Mouse (Mus musculus) lung, adult 2 months (tissue): ENCODE measurements around the gene Dzip1. TPM values are rescaled to one million over a fixed set of nuclear protein-coding genes. Genes with fewer than 3 reads are reported as not detected.

Experiments
- DNase-seq: peaks from one replicate; pipeline ENCODE4 v3.0.0; 2022
- H3K4me1 ChIP-seq: fragments of 200-500 bp; 2 replicates; pipeline ENCODE4 v1.6.1; 2011; ENCODE audit warnings: low read length; ENCODE audit not compliant: control insufficient read depth, insufficient read depth
- H3K4me3 ChIP-seq: fragments of 200-500 bp; replicated peaks from 2 replicates; pipeline ENCODE3; 2011; ENCODE audit warnings: low read depth, mild to moderate bottlenecking, control low read depth, low read length; ENCODE audit errors: extremely low read depth
- CTCF ChIP-seq: fragments of 200-500 bp; IDR thresholded peaks from 2 replicates; pipeline ENCODE4 v1.5.1; 2011; ENCODE audit warnings: mild to moderate bottlenecking, low read length, control low read depth; ENCODE audit not compliant: insufficient read depth
- POLR2A ChIP-seq: fragments of 200-500 bp; IDR thresholded peaks from 2 replicates; pipeline ENCODE4 v1.6.1; 2011; ENCODE audit warnings: low read depth, mild to moderate bottlenecking, control low read depth, low read length, borderline replicate concordance; ENCODE audit errors: extremely low read depth
- WGBS: fragments of 180-500 bp; shearing (Covaris S2); methylation state at CpG from one replicate; pipeline ENCODE4 v1.1.7; 2018; 5-methylcytosine and 5-hydroxymethylcytosine counted together
- polyA plus RNA-seq: library from polyadenylated mRNA; depleted of rRNA; stranded (reverse); fragments of >200 nt; gene quantifications from 2 replicates; pipeline ENCODE4 v1.2.3, GENCODE M21; 2012

The Dzip1 gene
- polyA plus RNA-seq, 1 experiment: 8.3 TPM

- DNase-seq: no peak
- H3K4me3 ChIP-seq: no peak overlapping the region
- TF ChIP-seq CTCF (no peak), POLR2A (no peak)
- 71% methylated on average over 10 of the region's 10 CpGs for WGBS
- H3K4me1 ChIP-seq: no peaks in the 10 kb centered on the region
Observed at GRCm38 (mm10) chr14:118880696-118881095, 44.6 kb downstream of the Dzip1 start.

- H3K4me1 ChIP-seq: no peaks in the 10 kb centered on the region
- no peak for DNase-seq
- WGBS: 73% methylated on average over 11 of the region's 11 CpGs
- no peak overlapping the region for H3K4me3 ChIP-seq
- no peak for TF ChIP-seq CTCF
- no peak for TF ChIP-seq POLR2A
Observed at GRCm38 (mm10) chr14:118878346-118878910, 46.8 kb downstream of the Dzip1 start.

GRCm38 (mm10) chr14:118874786-118875415 is 50.4 kb downstream of the Dzip1 start:
- no peak for TF ChIP-seq POLR2A
- TF ChIP-seq CTCF: no peak
- H3K4me3 ChIP-seq: no peak overlapping the region
- 63% methylated on average over 10 of the region's 10 CpGs for WGBS
- H3K4me1 ChIP-seq: no peaks in the 10 kb centered on the region
- DNase-seq: no peak

- Histone ChIP-seq H3K4me1 (no peaks in the 10 kb centered on the region), H3K4me3 (no peak overlapping the region)
- no peak for TF ChIP-seq CTCF
- TF ChIP-seq POLR2A: no peak
- no peak for DNase-seq
- WGBS: 61% methylated on average over 4 of the region's 4 CpGs
Observed at GRCm38 (mm10) chr14:118874126-118874525, 51.1 kb downstream of the Dzip1 start.

- WGBS: 61% methylated on average over 6 of the region's 6 CpGs
- Histone ChIP-seq H3K4me1 (no peaks in the 10 kb centered on the region), H3K4me3 (no peak overlapping the region)
- TF ChIP-seq CTCF (no peak), POLR2A (no peak)
- DNase-seq: no peak
Observed at GRCm38 (mm10) chr14:118869712-118870111, 55.5 kb downstream of the Dzip1 start.

- WGBS: 83% methylated on average over 13 of the region's 13 CpGs
- H3K4me1 ChIP-seq: no peaks in the 10 kb centered on the region
- TF ChIP-seq CTCF: no peak
- TF ChIP-seq POLR2A: no peak
- no peak overlapping the region for H3K4me3 ChIP-seq
- no peak for DNase-seq
Observed at GRCm38 (mm10) chr14:118868102-118868724, 57.0 kb downstream of the Dzip1 start.

GRCm38 (mm10) chr14:118867366-118867765 is 57.9 kb downstream of the Dzip1 start:
- DNase-seq: no peak
- no peaks in the 10 kb centered on the region for H3K4me1 ChIP-seq
- WGBS: 61% methylated on average over 6 of the region's 6 CpGs
- TF ChIP-seq POLR2A: no peak
- TF ChIP-seq CTCF: no peak
- no peak overlapping the region for H3K4me3 ChIP-seq

GRCm38 (mm10) chr14:118866014-118866811 is 59.0 kb downstream of the Dzip1 start:
- H3K4me3 ChIP-seq: no peak overlapping the region
- no peaks in the 10 kb centered on the region for H3K4me1 ChIP-seq
- TF ChIP-seq CTCF: no peak
- no peak for TF ChIP-seq POLR2A
- 69% methylated on average over 10 of the region's 10 CpGs for WGBS
- no peak for DNase-seq

- H3K4me3 ChIP-seq: no peak overlapping the region
- TF ChIP-seq POLR2A: no peak
- no peak for TF ChIP-seq CTCF
- H3K4me1 ChIP-seq: no peaks in the 10 kb centered on the region
- WGBS: 51% methylated on average over 4 of the region's 4 CpGs
- DNase-seq: no peak
Observed at GRCm38 (mm10) chr14:118864905-118865304, 60.4 kb downstream of the Dzip1 start.
